7 mouse cellular contexts compared by ENCODE assay signal in genomic region chr17:16951092-16952016, GRCm38 (mm10).
A peak's percentile ranks its signal among the peaks of the same experiment; 100 is the strongest.
DNase-seq lines count a peak whose midpoint lies in the region; ATAC-seq lines count a peak whose summit lies in the region.
"Not testable (repeated sequence)": the region's sequence is repeated elsewhere in the genome, so short reads cannot be mapped to it uniquely, and the experiment has no call there.

No protein-coding gene starts in this region.

- H3K4me3 ChIP-seq in intestine, embryonic 15.5 days (replicated peaks) = peak overlapping the region; percentile 50
- peak overlapping the region; percentile 53 for H3K4me3 ChIP-seq in midbrain, embryonic 10.5 days

- not testable (repeated sequence) for H3K27me3 ChIP-seq in intestine, embryonic 15.5 days (replicated peaks); midbrain, embryonic 10.5 days (ENCODE audit: low read depth, poor library complexity, severe bottlenecking)

- peak; percentile 100 for ATAC-seq in intestine, embryonic 15.5 days

- H3K9ac ChIP-seq in intestine, embryonic 15.5 days = peak overlapping the region; percentile 36; the same call in 1 of the 2 replicates

- not testable (repeated sequence) for H3K36me3 ChIP-seq in intestine, embryonic 15.5 days; midbrain, embryonic 10.5 days

- intact Hi-C loops in gastrocnemius, postnatal 36 days (cut with DNase I); left cerebral cortex, postnatal 25 days (cut with DNase I): not testable (repeated sequence)

- 0 out of 2 replicates have a peak overlapping the region, but pooled peaks have one; percentile 48 for H3K27ac ChIP-seq in intestine, embryonic 15.5 days
- peak overlapping the region; percentile 75 for H3K27ac ChIP-seq in midbrain, embryonic 10.5 days (replicated peaks)

- H3K4me2 ChIP-seq in intestine, embryonic 15.5 days (replicated peaks) = peak overlapping the region; percentile 33

- not testable (repeated sequence) for H3K9me3 ChIP-seq in intestine, embryonic 15.5 days
- peaks cover 26% of the 10 kb centered on the region; the same call in 1 of the 2 replicates for H3K9me3 ChIP-seq in midbrain, embryonic 10.5 days (replicated peaks)

- H3K4me1 ChIP-seq in intestine, embryonic 15.5 days (replicated peaks); midbrain, embryonic 10.5 days: not testable (repeated sequence)

- peak; percentile 94 for DNase-seq in adrenal gland, adult 2 months
- peak; percentile 71 for DNase-seq in embryo, embryonic 11.5 days (ENCODE audit: low read depth, low spot score)
- DNase-seq in gastrocnemius, postnatal 36 days = peak; percentile 76 to 82
- peak; percentile 90 to 97 for DNase-seq in left cerebral cortex, postnatal 25 days (ENCODE audit: low spot score in 2 of 2)
- DNase-seq in midbrain, embryonic 10.5 days (ENCODE audit: low spot score) = peak; percentile 86
- DNase-seq in right cerebral cortex, postnatal 4 days = peak; percentile 75

- WGBS in intestine, embryonic 15.5 days = 3% methylated on average over 24 of the region's 26 CpGs
- 4% methylated on average over 25 of the region's 26 CpGs for WGBS in midbrain, embryonic 10.5 days

Comparison
In these comparisons a context has a peak if more than half of its experiments do, and no peak if none do; other contexts are left out.
1. Peak in every context shown above with its lines: DNase-seq, ATAC-seq, H3K4me3 ChIP-seq and H3K27ac ChIP-seq.